Mouse (Mus musculus) c-Kit-positive CD71-positive TER-119-positive erythroid progenitor cells, embryonic 14.5 days (primary cell): ENCODE measurements around the gene Cx3cr1.

Experiments used
- DNase-seq: peaks from one replicate; pipeline ENCODE4 v3.0.0-alpha.2; 2013; ENCODE audit warnings: low spot score

The Cx3cr1 gene

DNA sequence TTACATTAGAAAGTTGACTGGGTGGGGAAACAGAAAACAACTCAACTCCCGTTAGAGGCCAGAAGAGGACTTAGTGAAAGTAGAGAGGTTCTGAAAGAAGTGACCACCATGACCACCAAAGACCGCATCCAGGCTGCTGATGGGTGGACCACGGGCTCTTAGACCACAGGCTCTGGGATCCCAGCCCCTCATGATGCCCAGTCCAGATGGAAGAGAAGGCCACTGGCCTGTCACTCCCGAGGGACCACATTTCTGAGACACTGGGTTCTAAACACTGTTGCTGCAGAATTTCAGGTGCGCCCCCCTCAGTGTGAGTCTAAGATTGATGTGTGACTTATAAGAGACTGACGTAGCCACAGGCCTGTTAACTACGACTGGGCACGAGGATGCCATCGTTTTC lies 180.2 kb downstream of the Cx3cr1 start:
- no peak for DNase-seq

GRCm38 (mm10) chr9:119888843-119889246 lies 180.8 kb downstream of the Cx3cr1 start:
- no peak for DNase-seq

- DNase-seq = no peak
Observed at GRCm38 (mm10) chr9:119887144-119887901, 182.4 kb downstream of the Cx3cr1 start.

DNA sequence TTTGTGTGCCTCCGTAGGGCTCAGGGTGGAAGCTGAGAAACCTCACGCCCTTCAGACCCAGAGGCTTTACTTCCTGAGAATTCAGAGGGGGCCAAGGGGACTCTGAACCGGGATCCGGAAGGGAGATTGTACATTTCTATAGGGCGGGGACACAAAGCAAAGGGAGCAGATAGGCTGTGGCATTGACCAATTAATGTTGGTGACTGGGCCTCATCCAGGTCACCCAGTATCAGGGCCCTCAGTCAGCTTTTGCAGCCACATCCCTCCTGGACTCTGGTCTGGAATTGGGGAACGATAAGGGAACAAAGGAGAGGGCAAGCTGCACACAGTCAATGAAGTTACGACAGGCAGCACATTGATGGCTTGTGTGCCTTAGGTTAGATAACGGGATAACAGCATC lies 215.5 kb downstream of the Cx3cr1 start:
- no peak for DNase-seq

DNA sequence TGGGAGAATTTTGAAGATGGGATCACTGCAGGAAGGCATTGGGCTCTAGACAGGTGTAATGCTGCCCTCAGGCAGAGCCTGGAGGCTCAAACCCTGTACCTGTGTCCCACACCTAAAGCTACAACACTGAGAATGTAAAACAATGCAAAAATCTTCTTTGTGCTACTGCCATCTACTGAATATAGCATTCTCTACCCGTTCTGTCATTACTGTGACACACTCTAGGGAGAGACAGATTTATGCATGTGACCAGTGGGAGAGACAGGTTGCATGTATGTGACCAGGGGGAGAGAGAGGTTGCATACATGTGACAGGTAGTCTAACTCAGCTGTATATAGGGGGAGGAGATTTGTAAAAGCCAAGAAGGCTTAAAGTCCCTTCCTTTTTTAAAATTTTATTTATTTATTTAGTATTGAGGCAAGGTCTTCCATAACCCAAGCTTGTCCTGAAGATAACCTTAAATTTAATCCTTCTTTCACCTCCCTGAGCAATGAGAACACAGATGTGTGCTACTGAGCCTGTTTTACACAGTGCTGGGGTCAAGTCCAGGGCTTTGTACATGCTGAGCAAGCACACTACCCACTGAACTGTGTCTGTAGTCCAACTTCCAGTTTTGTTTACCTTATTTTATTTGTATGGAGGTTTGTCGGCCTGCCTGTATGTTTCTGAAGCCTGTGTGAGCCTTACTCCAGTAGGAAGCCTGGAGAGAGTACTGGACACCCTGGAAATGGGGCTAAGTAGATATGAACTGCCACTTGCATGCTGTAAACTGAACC lies 216.4 kb downstream of the Cx3cr1 start:
- DNase-seq = no peak

GRCm38 (mm10) chr9:119852347-119853030 lies 217.2 kb downstream of the Cx3cr1 start:
- peak; percentile 5 for DNase-seq
